Mouse (Mus musculus): ENCODE results near the gene Mapk8ip2.
"Not testable (repeated sequence)": the region's sequence is repeated elsewhere in the genome, so short reads cannot be mapped to it uniquely, and the experiment has no call there.

The Mapk8ip2 gene

GRCm38 (mm10) chr15:89453865-89454478 lies at the start of gene Mapk8ip2:
Gene Mapk8ip2, plus strand, starts transcription at chr15:89453913.
- no peak for DNase-seq (ENCODE audit: low read depth)

GRCm38 (mm10) chr15:89404831-89405623 lies 48.7 kb upstream of the Mapk8ip2 start:
- DNase-seq (ENCODE audit: low read depth) = no peak

GRCm38 (mm10) chr15:89406691-89407090 lies 47.0 kb upstream of the Mapk8ip2 start:
- no peak for DNase-seq (ENCODE audit: low read depth)

DNA sequence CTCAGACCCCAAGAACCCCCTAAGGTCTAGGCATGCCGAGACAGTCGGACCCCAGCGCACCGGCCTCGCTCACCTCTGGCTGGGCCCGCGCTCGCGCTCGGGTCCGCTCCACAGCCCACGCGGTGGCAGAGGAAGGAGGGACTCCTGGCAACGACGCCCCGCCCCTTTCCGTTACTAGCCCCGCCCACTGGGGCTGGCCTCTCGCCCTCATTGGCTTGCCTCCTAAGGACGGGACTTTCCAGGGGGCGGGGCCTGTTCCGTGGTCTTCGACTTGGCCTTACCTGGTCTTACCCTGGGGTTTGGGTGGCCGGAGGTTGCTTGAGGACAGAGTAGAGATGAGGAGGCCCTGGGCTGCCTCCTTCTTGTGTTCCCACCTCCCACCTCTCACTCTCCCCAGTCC lies 43.6 kb upstream of the Mapk8ip2 start, which contains the start of gene Syce3:
Gene Syce3 (minus strand): TSS at position 386 of the 400 bp plus-strand sequence.
- no peak for DNase-seq (ENCODE audit: low read depth)

DNA sequence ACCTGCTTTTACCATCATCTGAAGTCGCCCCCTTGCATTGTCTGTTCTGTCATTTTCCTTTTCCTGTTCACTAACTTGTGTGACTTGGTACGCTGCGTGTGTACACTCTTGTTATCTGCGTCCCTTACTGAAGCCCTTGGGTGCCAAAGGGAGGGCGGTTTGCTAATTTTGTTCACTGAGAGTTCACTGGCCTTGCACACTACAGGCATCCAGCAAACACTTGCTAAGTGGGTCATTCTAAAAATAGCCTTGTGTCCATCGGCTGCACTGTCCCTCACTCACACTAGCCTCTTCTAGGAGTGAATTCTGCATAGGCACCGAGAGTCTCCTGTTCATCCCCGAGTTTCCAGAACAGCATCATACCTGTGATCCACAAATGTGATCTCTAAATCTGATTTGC lies 38.4 kb upstream of the Mapk8ip2 start:
- no peak for DNase-seq (ENCODE audit: low read depth)

GRCm38 (mm10) chr15:89421938-89422337 lies 31.8 kb upstream of the Mapk8ip2 start:
- DNase-seq (ENCODE audit: low read depth) = no peak

DNA sequence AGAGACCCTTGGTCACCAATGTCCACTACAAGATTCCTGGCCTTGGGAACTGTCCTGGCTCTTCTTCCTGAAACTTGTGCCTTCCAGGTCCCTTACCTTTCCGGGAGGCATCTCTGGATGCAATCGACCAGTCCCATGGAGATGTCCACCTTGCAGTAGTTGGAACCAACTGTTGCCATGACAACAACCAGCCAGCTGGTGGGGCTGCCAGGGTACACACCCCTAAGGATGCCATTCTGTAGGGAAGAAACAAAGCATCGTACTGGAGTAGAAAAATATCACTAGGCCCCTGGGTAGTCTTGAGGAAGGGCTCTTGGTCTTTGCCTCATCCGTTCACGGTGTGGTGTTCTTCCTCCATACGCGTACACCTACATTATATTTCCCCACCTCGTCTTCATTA lies 29.1 kb upstream of the Mapk8ip2 start:
- DNase-seq (ENCODE audit: low read depth) = no peak

GRCm38 (mm10) chr15:89425711-89426121 lies 28.0 kb upstream of the Mapk8ip2 start, which contains the start of gene Cpt1b:
Gene Cpt1b, minus strand, starts transcription at chr15:89425863.
- DNase-seq (ENCODE audit: low read depth) = no peak

DNA sequence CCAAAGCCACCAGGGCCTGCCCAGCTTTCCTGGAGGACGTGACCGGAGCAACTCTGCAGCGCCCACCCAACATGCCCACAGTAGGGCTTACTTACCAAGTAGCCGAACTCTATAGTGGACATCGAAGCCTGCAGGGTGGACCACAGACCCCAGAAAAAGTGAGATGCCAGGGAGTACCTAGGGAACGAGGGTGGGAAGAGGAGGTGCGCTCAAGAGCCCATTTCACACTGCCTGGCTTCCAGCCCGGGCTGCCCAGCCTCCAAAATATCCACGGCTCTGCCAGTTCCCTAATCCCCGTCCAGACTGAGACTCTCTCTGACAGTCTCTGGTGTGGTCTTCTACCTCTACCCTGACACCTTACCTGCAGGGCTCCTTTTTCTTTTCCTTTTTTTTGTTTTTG lies 27.0 kb upstream of the Mapk8ip2 start:
- DNase-seq (ENCODE audit: low read depth) = no peak

GRCm38 (mm10) chr15:89428136-89428790 lies 25.4 kb upstream of the Mapk8ip2 start:
- no peak for DNase-seq (ENCODE audit: low read depth)

- DNase-seq (ENCODE audit: low read depth) = no peak
Measured at GRCm38 (mm10) chr15:89428821-89429351, 24.8 kb upstream of the Mapk8ip2 start.

GRCm38 (mm10) chr15:89429352-89430221 lies 24.1 kb upstream of the Mapk8ip2 start, which contains the start of the genes C730034F03Rik, Gm44502 and Chkb:
Gene C730034F03Rik, plus strand, starts transcription at chr15:89429589.
Gene Gm44502, minus strand, starts transcription at chr15:89429696.
Gene Chkb, minus strand, starts transcription at chr15:89429908.
- peak; percentile 91 for DNase-seq (ENCODE audit: low read depth)

DNA sequence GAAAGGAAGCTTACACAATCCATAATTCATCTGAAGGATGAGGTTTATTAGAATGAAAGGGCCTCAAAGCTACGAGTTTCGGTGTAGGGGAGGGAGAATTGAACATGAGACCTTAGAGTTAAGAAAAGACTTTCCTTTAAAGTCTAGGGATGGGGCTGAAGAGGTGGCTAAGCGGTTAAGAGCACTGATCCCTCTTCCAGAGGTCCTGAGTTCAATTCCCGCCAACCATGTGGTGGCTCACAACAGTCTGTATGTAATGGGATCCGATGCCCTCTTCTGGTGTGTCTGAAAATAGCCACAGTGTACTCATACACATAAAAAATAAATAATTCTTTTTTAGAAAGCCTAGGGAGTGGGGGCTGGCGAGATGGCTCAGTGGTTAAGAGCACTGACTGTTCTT lies 23.4 kb upstream of the Mapk8ip2 start:
- no peak for DNase-seq (ENCODE audit: low read depth)

- not testable (repeated sequence) for DNase-seq (ENCODE audit: low read depth)
Measured at GRCm38 (mm10) chr15:89430771-89431170, 22.9 kb upstream of the Mapk8ip2 start.

- no peak for DNase-seq (ENCODE audit: low read depth)
Measured at GRCm38 (mm10) chr15:89431271-89431670, 22.4 kb upstream of the Mapk8ip2 start.

GRCm38 (mm10) chr15:89431806-89432205 lies 21.9 kb upstream of the Mapk8ip2 start:
- DNase-seq (ENCODE audit: low read depth) = no peak

DNA sequence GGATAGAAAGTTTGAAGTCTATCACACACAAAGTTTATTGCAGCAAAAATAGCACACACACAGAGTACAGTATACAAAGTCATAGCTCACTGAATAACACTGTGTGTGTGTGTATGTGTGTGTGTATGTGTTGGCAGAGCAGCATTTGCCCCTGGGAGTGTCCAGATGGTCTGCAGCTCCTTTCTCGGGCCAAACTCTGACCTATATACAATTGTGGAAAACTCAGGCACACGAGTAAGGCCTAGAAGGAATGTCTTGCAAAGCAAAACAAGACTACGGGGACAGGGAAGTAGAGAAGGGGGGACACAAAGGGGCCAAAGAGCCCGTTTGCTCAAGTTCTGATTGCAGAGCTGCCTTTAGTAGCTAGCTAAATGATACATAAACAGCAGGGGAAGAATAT lies 20.8 kb upstream of the Mapk8ip2 start:
- DNase-seq (ENCODE audit: low read depth) = no peak

DNA sequence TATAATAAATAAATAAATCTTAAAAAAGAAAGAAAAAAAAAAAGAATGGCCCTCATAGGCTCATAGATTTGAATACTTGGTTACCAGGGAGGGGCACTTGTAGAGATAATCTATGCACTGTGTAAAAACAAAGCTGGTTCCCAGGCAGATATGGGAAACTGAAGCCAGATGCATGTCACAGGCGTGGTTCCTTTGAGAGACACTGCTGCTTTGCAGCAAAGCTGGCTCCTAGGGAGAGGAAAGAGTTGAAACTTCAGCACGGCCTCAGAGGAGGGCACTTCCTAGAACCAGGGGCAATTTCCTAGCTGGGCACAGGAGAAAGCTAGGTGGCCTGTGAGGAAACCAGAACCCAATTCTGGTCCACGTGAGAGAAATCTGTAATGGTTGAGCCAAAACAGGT lies 19.6 kb upstream of the Mapk8ip2 start:
- DNase-seq (ENCODE audit: low read depth) = no peak

DNA sequence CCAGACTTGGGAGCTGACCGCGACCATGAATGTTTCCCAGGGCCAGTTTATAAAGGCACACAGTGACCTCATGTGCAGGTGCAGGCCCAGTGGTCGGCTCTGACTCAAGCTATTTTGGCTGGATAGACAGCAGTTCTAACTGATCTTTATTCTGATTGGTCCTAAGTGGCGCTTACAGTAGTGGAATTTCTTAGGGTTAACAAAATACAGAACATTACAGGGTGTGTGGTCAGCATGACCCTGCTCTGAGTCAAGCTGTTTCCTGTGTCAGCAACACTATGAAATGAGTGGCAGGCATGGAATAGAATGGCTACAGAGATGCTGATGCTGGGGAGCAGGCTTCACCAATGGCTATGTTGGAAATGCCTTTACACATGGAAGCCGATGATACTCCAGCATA lies 17.8 kb upstream of the Mapk8ip2 start:
- DNase-seq (ENCODE audit: low read depth) = no peak

DNA sequence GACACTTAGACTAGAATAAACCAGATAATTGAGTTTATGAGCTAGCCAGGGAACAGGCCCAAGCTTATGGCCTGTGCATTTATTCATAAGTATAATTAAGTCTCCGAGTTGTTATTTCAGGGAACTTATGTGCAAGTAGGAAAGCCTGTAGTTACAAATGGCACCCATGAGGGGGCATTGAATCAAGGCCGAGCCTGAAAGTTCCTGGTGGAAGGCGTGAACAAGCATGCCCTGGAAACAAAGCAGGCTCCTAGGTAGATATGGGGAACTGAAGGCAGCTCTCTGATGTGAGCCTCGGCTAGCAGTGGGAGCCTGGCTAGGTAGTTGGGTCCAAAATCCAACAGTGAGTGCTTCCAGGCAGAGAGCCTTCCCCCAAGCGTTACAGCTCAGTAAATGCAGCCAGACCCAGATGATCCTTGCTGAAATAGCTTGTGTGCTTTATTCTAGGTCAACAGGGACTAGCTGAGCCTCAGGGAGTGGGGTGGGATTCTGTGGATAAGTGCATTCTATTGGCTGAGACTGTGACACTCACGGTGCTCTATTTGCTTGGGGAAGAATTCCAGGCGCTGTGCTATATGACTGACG lies 11.1 kb upstream of the Mapk8ip2 start:
- DNase-seq (ENCODE audit: low read depth) = no peak

All from fibroblast of lung, adult 2 months (primary cell).